Mouse (Mus musculus): ENCODE results near the gene Nrxn2.

Nrxn2 gene

DNA sequence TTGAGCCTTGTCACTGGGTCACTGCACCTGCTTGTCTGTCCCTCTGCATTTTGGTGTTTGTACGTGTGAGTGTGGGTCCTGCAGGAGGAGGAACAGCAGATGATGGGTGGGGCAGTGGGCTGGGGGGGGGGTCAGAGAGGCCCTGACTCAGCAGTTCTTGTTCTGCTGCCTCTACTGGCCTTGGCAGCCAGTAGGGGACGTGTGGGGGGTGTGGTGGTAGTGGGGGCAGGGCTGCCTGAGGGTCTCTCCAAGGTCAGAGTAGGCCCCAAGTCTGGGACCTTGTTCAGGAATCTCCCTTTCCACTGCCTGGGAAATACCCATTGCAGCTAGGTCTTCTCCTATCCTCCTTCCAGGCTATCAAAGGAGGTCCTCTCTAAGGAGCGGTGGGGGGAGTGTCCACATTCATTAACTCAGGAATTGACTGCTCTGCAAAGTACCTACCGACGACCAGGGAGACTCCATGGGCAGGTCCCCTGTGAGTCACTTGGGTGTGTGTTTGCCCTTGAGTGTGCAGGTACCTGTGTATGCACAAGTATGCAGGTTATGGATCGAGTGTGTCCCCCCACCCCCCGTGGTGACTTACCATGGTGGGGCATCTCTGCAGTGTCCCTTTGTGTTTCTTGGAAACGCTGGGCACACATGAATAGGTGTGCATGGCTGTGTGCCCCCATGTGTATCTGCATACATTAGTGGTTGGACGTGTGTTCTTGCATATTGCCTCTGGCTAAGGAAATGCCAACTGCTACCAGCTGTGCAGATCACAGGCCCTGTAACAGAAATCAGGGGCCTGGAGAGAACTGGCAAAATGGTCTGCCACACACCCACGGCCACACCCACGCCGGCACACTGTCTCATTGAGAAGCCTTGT, 1.4 kb upstream of the Nrxn2 start:
- DNase-seq (ENCODE audit: low spot score), result no peak

DNA sequence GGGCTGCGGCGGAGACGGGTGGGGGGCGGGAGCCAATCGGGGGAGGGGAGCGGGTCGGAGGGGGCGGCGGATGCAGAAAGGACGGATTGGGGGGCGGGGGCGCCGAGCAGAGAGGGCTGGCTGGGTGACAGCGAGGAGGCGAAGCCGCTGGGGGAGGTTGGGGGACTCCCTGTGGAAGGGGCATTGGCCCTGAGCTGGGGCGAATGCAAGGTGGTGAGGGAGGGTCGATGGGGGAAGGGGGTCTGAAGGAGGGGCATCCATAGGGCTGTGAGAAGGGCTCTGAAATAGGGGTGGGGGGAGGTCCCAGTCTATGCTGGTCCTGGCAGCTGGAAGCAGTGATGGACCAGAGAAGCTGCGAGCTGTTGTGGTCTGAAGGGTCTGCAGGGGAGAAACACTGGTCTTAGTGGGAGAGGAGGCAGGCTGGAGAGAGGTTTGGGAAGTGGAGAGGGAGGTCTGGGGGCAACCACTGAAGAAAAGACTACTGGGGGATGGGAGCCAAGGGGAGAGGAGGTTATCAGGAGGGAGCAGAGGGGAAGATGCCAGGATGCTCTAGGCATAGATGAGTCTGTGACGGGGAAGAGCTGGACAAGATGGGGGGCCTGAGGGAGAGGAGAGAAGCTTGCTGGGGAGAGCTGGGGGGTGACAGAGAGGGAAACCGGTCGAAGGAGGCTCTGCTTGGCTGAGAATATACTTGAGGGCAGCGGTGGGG, 607 bp downstream of the Nrxn2 start:
- no peak for DNase-seq (ENCODE audit: low spot score)

DNA sequence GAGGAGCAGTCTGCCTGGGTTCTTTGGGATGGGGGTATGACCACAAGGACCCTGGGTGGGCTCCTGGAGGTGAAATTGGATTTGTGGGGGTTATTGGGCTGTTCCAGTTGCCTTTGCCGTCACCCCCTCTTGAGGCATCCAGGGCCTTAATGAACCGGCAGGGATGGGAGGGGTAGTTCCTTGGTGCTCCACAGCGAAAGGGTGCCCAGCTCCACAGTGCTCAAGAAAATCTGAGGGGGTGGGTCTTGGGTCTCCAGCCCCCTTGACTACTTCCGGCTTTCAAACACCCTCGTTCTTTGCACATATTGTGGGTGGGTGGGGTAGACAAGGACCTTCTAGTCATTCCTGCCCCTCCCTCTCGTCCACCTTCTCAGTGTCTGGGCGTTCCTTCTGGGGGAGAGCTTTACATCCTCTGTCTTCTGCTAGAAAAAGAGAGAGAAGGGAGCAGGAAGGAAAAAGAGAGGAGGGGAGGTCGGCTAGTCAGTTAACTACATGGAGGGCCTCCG, 1.3 kb downstream of the Nrxn2 start:
- no peak for DNase-seq (ENCODE audit: low spot score)

DNA sequence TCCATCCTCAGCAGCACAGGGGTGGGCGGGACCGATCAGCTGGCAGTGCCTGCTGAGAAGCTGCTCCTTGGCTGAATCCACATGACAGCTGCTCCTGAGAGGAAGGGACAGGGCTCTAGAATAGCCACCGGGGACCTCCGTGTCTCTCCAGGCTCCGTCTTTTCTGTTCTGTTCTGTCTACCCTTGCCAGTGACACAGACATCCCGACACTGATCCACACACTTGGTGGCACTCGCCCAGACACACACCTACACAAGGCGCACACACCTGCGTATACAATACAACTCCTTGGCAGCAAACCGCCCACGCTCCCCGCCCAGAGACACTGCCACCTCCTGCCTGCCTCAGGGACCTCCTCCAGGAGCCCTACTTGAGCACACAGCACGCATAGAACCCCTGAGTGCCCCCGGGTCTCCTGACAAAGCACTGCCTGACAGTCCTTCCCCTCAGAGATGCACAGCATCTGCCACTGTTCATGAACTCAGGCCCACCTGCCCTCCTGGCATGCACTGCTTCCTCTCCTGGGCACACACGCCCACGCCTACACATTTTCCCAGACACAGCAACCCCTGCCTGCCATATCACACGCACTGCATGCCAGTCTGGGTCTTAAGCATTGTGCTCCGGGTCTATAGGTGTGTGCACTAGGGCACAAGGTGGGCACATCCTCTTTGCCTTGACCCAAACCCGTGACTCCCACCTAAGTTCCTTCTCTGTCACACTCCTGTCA, 2.1 kb downstream of the Nrxn2 start:
- DNase-seq (ENCODE audit: low spot score), result peak; percentile 64

DNA sequence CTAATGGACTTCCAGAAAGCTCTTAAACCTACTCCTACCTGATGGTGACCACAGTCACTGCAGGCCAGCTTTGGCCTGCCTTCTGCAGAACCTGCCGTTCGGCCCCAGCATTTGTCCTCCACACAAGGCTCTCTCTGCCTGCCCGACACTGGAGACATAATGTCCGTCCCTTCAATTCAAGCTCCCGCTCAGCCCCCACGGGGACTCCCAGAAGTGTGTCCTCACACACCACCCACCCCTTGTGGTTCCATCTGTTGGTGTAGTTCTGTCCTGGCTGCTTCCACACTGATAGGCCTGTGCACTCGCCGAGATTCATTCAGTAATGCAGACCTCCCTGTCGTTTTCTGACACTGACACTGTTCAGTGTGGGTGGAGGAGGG, 2.7 kb downstream of the Nrxn2 start:
- DNase-seq (ENCODE audit: low spot score), result no peak

DNA sequence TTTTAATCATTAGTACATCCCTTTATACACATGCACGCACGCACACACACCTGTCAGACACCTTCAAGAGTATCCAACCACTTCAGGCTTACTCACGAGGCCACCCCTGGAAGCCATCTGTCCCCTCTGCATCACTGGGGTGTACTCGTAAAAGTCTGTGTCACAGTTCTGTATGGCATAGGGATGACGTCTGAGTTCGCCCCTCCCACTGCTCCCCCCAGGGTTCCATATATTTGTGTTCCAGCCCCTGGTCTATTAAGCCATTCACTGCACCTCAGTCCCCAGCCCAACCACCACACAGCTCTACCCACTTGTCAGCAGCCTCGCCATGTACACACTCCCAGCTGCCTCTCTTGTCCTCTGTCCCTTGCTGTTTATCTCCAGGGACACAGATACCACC, 3.5 kb downstream of the Nrxn2 start:
- no peak for DNase-seq (ENCODE audit: low spot score)

DNA sequence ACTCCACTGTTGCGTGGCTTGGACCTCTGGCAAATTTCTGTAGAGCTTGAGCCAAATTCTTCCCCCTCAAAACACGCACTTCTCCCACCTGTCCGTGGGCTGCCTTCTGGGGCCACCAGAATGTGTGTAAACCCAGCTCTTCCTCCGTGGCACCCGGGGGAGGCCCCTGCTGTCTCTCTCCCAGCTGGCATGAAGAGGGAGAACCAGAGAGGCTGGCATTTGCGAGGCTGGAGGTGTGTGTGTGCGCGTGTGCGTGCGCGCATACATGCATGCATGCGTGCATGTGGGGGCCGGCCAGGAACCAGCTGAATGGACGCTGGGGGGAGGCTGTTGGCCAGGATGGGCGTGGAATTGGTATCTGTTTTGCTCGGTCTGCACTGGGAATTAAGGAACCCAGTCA, 4.7 kb downstream of the Nrxn2 start:
- DNase-seq (ENCODE audit: low spot score), result no peak

DNA sequence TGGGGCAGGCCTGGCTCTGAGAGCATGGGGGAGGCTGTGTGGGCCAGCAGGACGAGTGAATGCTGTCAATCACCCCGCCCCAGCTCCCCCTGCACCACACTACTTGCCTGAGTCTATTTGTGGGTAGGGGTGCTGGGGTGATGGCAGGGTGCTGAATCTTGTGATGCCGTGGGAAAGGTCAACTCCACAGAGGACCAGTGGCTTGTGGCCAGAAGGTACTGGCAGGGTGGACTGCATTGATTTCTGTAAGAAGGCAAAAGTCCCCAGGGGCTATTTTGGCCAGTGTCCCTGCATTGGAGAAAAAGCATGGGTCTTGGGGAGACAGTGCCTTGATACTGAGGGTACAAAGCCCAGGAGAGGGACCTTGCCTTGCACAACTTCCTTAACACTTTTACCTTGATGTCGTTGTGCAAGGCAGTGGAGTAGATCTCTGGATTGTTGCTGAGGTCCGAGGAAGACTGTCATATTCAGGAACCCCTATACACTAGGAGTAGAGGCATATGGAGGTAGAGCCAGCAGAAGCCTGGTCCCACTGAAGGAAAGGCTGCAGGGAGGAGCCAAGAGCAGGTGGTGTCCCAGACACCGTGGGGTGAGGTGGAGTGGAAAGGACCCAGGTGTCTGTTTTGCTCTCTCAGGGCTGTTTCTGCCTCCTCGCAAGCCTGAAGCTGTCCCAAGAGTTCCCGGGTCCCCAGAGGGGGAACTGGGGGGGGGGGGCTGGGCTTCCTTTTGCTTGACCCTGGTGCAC, 5.8 kb downstream of the Nrxn2 start:
- no peak for DNase-seq (ENCODE audit: low spot score)

DNA sequence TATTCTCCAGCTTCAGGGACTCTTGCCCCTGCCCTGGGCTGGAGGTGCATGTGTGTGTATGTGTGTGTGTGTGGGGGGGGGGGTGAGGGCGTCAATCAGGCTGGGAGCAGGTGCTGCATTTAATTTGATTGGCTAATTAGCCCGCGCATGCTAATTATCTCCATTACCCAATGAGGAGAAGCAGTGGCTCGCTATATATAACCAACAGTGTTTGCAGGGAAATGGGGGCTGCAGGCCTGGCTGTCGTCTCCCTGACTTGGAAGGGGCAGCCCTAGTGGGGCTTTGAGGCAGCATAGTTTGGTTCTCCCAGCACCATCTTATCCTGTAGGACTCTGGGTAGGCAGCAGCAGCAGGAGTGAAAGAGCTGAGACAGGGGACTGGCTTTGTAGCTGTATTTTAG, 7.1 kb downstream of the Nrxn2 start:
- DNase-seq (ENCODE audit: low spot score), result no peak

DNA sequence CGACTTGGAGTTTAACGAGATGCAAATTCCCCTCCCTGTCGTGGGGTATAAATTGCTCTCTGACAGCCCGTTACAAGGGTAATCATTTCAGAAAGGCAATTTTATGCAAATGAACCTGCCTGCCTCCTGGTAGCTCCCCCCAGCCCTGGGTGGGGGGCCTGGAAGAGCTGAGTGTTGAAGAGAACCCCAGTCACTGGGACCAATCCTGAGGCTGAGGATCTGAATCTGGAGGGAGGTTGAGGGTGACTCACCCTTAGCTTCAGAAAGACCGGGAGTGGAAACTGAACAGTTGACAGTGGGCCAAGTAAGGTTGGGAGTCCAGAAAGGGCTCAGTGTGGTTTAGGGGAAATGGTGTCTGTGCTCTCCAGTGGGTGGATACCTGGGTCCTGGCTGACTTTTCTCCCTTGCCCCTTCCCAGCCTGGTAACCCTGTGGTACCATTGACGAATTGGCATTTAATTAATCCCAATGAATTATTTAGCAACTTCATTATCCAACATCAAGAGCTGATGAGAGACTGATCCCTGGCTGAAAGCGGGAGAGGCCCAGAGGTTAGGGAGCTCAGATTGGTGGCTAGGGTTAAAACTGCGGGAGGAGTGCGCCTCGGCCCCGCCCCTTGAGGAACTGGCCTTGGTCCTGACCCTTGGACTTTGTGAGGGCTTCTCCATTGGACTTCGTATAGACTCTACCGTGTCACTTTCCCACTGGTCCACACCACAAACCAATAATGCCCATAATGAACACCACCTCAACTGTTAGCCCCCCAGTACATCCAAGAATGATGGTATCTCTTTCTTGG, 8.4 kb downstream of the Nrxn2 start:
- no peak for DNase-seq (ENCODE audit: low spot score)

DNA sequence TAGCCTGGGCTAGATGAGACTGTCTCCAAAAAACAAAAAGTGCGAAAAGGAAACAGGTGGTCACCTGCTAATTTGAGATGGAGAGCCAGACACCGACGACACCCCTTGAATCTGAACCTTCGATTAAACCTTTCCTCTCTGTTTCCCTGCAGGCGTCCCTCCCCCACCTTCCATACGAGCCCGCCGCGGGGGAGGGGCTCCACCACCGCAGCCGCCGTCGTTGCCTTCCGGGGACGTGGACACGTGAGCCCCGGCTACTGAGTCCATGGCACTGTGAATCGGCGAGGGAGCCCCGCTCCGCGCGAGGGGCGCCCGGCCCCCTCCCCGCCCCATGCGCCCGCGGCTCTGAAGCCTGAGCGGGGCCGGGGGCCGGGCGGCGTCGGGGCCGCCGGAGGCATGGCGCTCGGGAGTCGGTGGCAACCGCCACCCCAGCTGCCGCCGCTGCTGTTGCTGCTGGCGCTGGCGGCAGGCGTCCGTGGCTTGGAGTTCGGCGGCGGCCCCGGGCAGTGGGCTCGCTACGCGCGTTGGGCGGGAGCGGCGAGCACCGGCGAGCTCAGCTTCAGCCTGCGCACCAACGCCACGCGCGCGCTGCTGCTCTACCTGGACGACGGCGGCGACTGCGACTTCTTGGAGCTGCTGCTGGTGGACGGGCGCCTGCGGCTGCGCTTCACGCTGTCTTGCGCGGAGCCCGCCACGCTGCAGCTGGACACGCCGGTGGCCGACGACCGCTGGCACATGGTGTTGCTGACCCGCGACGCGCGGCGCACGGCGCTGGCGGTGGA, 9.3 kb downstream of the Nrxn2 start:
- no peak for DNase-seq (ENCODE audit: low spot score)

DNA sequence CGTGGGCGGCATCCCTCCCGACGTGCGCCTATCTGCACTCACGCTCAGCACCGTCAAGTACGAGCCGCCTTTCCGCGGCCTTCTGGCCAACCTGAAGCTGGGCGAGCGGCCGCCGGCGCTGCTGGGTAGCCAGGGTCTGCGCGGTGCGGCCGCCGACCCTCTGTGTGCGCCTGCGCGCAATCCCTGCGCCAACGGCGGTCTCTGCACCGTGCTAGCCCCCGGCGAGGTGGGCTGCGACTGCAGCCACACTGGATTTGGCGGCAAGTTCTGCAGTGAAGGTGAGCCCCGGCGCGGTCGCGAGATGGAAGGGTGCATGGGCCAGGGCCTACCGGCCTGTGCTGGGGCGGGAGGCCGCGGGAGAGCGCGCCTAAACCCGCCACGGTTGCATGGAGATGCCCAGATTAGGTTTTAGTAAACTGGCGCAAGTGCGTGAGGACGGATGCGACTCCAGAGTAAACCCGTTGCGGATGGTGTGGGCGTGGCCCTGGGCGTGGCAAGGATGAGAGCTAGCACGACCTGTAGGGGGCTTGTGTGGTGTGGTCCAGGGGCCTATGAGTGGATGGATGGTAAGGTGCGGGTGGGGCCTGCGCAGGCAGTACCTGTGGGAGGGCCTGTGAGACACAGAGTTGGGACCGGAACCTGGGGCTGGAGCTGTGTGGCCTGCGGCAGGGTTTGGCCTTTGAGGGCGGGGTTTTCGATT, 10.1 kb downstream of the Nrxn2 start:
- no peak for DNase-seq (ENCODE audit: low spot score)

DNA sequence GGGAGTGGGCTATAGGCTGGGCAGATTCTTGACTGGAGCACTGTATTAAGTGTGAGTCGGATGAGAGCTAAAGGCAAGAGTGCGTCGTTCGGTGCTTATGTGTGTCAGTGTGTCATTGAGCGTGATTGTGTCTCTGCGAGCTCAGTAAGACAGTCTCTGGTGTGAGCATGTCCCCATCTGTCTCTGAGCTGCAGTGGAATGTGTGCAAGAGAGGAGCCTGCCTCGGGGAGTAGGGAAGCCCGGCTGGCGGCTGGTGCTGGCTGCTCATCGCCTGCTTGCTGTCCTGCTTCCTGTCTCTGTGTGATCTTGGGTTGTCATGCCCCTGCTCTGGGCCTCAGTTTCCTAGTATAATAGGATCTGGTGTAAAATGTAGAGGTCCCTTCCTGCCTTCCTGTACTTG, 24.5 kb downstream of the Nrxn2 start:
- no peak for DNase-seq (ENCODE audit: low spot score)

DNA sequence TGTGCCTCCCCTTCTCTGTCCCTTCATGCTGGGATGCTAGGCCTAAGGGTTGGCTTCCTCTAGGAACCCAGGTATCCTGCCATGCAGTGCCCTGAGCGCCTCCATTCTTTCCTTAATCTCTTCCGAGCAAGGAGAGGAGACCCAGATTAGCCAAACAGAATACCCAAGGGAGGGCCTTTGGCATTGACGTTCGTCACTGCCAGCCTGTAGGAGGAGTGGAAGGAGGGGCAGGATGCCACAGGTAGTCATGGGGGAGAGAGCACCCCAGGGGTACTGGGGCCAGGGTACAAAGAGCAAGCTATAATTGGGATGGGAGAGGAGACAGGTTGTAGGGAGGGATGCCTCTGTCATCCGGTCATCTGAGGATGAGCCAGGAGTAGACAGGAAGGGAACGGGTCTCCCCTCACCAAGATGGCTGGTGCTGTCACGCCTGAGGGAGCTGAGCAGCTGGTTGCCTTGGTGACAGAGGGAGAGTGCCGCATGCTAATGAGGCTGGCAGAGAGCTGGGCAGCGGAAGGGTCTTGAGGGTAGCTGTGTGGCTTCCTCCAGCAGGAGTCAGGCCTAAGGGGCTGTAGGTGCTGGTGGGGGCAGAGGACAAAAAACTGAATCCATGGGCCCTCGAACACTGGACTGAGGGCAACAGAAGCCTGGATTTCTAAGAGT, 27.4 kb downstream of the Nrxn2 start:
- no peak for DNase-seq (ENCODE audit: low spot score)

DNA sequence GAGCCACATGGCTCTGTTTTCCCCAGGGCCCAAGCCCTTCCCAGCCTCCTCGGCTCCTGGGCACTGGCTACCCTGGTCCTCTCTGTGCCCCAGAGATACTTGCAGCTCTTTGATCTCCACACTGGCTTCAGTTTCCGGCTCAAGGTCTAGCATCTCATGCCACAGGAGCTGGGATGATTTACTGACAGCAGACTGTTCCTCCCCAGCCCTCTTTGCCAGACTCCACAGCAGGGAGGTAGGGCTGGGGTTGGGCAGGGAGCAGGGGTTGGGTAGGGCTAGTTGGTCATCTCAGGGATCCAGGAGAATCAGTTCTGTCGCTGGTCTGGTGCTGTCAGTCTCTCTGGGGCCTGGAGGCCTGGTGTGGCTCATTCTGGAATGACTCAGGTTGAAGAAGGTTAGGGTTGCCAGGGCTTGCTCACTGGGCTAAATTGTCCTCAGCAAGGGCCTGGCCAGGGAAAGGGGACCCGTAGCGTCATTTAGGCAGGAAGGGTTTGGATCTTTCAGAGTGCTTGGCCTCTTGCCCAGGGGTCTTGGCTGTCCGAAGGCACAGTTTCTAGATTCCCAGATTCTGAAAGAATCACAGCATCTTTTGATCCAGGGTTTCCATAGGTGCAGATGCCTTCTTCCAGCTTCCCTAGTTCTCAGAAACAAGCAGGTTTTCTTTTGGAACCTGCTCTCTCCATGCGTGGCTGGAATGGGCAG, 28.4 kb downstream of the Nrxn2 start:
- DNase-seq (ENCODE audit: low spot score), result no peak

DNA sequence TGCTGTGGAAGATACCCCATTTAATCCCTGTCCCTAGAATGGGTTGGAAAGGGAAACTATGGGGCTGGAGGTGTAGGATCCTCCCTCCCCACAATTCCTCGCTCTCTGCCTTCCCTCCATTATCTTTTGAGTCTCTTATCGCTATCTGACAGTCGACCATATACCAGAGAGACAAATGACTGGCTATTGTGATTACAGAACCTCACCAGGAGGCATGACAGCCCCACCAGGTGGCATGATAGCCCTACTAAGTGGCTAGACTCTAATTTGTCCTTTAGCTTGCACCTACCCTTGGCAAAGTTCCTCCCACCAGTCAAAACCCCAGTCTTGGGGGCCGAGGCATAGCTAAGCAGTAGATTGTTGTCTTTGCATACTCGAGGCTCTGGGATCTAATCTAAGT, 30.2 kb downstream of the Nrxn2 start:
- DNase-seq (ENCODE audit: low spot score), result no peak

DNA sequence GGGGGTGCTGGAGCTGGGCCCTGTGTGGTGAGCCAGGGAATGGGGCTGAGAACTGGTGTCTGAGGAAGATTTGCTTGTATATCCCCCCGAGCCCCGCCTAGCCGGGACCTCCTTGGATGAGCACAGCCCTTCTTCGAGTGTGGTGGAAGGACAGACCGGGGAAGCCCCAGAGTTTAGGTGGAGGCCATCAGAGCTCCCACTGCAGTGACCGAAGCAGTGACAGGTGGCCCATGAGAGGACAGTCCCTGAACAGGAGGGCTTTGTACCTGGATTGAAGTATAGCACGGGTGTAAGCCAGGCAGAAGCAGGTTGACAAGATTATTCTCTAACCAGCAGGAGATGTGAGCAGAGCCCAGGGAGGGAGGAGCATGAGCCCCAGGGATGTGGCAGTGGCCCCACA, 31.3 kb downstream of the Nrxn2 start:
- DNase-seq (ENCODE audit: low spot score), result no peak

DNA sequence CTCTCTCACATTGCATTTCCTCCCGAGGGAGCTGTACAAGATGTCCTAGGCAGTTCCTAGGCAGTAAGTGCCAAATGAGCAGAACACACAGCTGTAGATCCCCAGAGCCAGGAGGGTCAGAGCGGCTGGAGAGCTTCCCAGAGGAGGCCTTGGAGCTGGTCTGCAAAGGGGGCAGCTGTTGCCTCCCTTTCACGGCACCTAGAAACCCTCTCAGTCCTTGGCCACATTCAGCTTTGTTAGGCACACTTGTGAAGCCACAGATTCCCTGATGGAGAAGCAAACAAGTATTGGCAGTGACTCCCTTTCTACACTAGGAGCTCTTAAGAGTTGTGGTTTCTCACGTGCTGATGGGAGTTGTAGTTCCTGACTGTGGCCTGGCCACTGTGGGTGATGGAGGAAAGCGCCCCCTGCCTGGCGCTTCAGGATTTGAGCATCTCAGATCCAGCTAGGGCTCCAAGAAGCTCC, 33.5 kb downstream of the Nrxn2 start:
- peak; percentile 88 for DNase-seq (ENCODE audit: low spot score)
